Mouse (Mus musculus) monocyte, adult 5-6 weeks (primary cell): ENCODE measurements around the gene Pitpnm1. TPM values are rescaled to one million over a fixed set of nuclear protein-coding genes. Genes with fewer than 3 reads are reported as not detected.

Experiments used
- ATAC-seq: fragments of 153-309, 156-312 bp; replicated peaks from 2 replicates; pipeline ENCODE4 v1.8.0; 2017; ENCODE audit warnings: mild to moderate bottlenecking; ENCODE audit not compliant: low TSS enrichment, insufficient number of reproducible peaks, severe bottlenecking, poor library complexity, low FRiP score
- total RNA-seq: library from RNA; stranded (forward); fragments of 200-1000, 200-491, 200-594 nt; gene quantifications from 3 replicates; pipeline ENCODE4 v1.2.3, GENCODE M21; 2017

Gene Pitpnm1
- total RNA-seq, 1 experiment from 2014 or later: 127 TPM

DNA sequence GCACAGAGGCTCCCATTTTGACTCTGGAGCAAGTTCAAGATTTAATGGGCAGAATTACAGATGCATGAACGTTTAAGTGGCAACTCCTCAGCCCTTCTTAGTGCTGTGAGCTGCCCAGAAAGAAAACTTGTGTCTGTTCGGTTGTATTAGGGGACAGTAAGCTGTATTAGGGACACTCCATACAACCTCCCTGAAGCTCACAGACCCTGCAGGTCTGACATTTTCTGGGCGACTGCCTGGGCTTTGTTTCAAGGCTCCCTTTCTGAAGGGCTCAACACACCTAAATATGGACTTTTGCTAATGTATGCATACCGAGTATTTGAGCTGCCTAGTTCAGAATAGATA is 63.7 kb downstream of the Pitpnm1 start:
- ATAC-seq: no peak

Other genes with a start within 250 kb of the Pitpnm1 start
- 34.8 to 59.4 TPM (median 42.0 TPM) in 3 replicates for gene Chka, start 248.2 kb upstream of the Pitpnm1 start, total RNA-seq
- 181 to 259 TPM (median 252 TPM) in 3 replicates for gene Tcirg1, start 192.9 kb upstream of the Pitpnm1 start, total RNA-seq
- gene Ndufs8, start 187.2 kb upstream of the Pitpnm1 start, total RNA-seq: 27.2 to 46.8 TPM (median 33.1 TPM) in 3 replicates
- gene Aldh3b1, start 170.2 kb upstream of the Pitpnm1 start, total RNA-seq: 54.5 to 74.4 TPM (median 57.2 TPM) in 3 replicates
- 243 to 349 TPM (median 322 TPM) in 3 replicates for gene Unc93b1, start 164.8 kb upstream of the Pitpnm1 start, total RNA-seq
- not detected in 3 replicates for gene Aldh3b3, start 141.4 kb upstream of the Pitpnm1 start, total RNA-seq
- not detected in 3 replicates for gene Aldh3b2, start 127.7 kb upstream of the Pitpnm1 start, total RNA-seq
- gene Acy3, start 113.4 kb upstream of the Pitpnm1 start, total RNA-seq: not detected in 3 replicates
- gene Tbx10, start 107.2 kb upstream of the Pitpnm1 start, total RNA-seq: not detected in 3 replicates
- 2.3 to 11.1 TPM (median 2.3 TPM) in 3 replicates for gene Nudt8, start 99.4 kb upstream of the Pitpnm1 start, total RNA-seq
- 0.57 to 1.7 TPM (median 1.2 TPM) in 3 replicates for gene Gm49405, start 99.4 kb upstream of the Pitpnm1 start, total RNA-seq
- 3.1 TPM in 2 of 3 replicates, not detected in the other for gene Doc2g, start 96.7 kb upstream of the Pitpnm1 start, total RNA-seq
- 74.5 to 108 TPM (median 103 TPM) in 3 replicates for gene Ndufv1, start 87.2 kb upstream of the Pitpnm1 start, total RNA-seq
- gene Gstp1, start 62.0 kb upstream of the Pitpnm1 start, total RNA-seq: 101 to 129 TPM (median 104 TPM) in 3 replicates
- not detected in 3 replicates for gene Gstp2, start 54.0 kb upstream of the Pitpnm1 start, total RNA-seq
- gene Gstp3, start 40.4 kb upstream of the Pitpnm1 start, total RNA-seq: 2.8 to 10.8 TPM (median 5.8 TPM) in 3 replicates
- not detected in 3 replicates for gene Cabp2, start 18.4 kb upstream of the Pitpnm1 start, total RNA-seq
- 77.3 to 120 TPM (median 92.6 TPM) in 3 replicates for gene Cdk2ap2, start 2.8 kb upstream of the Pitpnm1 start, total RNA-seq
- 94.2 to 132 TPM (median 124 TPM) in 3 replicates for gene Aip, start 25.9 kb downstream of the Pitpnm1 start, total RNA-seq
- 0.29 to 0.43 TPM in 2 of 3 replicates, not detected in the other for gene Gpr152, start 39.8 kb downstream of the Pitpnm1 start, total RNA-seq
- not detected in 3 replicates for gene Cabp4, start 44.0 kb downstream of the Pitpnm1 start, total RNA-seq
- gene Coro1b, start 48.6 kb downstream of the Pitpnm1 start, total RNA-seq: 209 to 226 TPM (median 217 TPM) in 3 replicates
- 133 to 326 TPM (median 178 TPM) in 3 replicates for gene Ptprcap, start 53.6 kb downstream of the Pitpnm1 start, total RNA-seq
- 22.8 to 27.8 TPM (median 27.0 TPM) in 3 replicates for gene Rps6kb2, start 63.4 kb downstream of the Pitpnm1 start, total RNA-seq
- 14.1 to 18.7 TPM (median 14.2 TPM) in 3 replicates for gene Carns1, start 75.5 kb downstream of the Pitpnm1 start, total RNA-seq
- 71.5 to 178 TPM (median 83.5 TPM) in 3 replicates for gene Tbc1d10c, start 91.3 kb downstream of the Pitpnm1 start, total RNA-seq
- gene Ppp1ca, start 92.1 kb downstream of the Pitpnm1 start, total RNA-seq: 479 to 544 TPM (median 541 TPM) in 3 replicates
- 19.1 to 26.3 TPM (median 20.7 TPM) in 3 replicates for gene Rad9a, start 101.7 kb downstream of the Pitpnm1 start, total RNA-seq
- 10.2 to 28.8 TPM (median 19.7 TPM) in 3 replicates for gene Clcf1, start 114.2 kb downstream of the Pitpnm1 start, total RNA-seq
- not detected in 3 replicates for gene AC109138.7, start 114.4 kb downstream of the Pitpnm1 start, total RNA-seq
- gene Pold4, start 131.9 kb downstream of the Pitpnm1 start, total RNA-seq: 94.0 to 149 TPM (median 107 TPM) in 3 replicates
- 23.7 to 30.6 TPM (median 27.0 TPM) in 3 replicates for gene Ssh3, start 169.2 kb downstream of the Pitpnm1 start, total RNA-seq
- gene Ankrd13d, start 183.1 kb downstream of the Pitpnm1 start, total RNA-seq: 2.4 to 21.5 TPM (median 12.0 TPM) in 3 replicates
- gene Grk2, start 206.2 kb downstream of the Pitpnm1 start, total RNA-seq: 270 to 475 TPM (median 366 TPM) in 3 replicates